Mouse (Mus musculus) gastrocnemius, postnatal 36 days (tissue): ENCODE measurements around the gene Tmem81. TPM values are rescaled to one million over a fixed set of nuclear protein-coding genes. Genes with fewer than 3 reads are reported as not detected.
"Not testable (repeated sequence)": the region's sequence is repeated elsewhere in the genome, so short reads cannot be mapped to it uniquely, and the experiment has no call there.

Experiments used
- DNase-seq, 2 experiments: peaks; one replicate each; pipeline ENCODE4 v3.0.0; 2022
- intact Hi-C: fragments of 180-260 bp; cut with DNase I; formaldehyde crosslinking; loops from one replicate; pipeline ENCODE4 v1.15.1; 2025
- long read RNA-seq, 2 experiments: library from polyadenylated mRNA; stranded (forward); transcript quantifications; one replicate each; pipeline ENCODE4 v2.0.0; 2021
- total RNA-seq, 2 experiments: library from RNA; stranded (reverse); gene quantifications; 2 replicates each; pipeline ENCODE4 v1.2.3; 2021

Gene Tmem81
- 1 to 10 TPM in 1 of 2 experiments, under 1 TPM in 1; 0.82 to 1.3 TPM for total RNA-seq
- long read RNA-seq, experiment 1 = 0 reads
- long read RNA-seq, experiment 2 = 0 reads

DNA sequence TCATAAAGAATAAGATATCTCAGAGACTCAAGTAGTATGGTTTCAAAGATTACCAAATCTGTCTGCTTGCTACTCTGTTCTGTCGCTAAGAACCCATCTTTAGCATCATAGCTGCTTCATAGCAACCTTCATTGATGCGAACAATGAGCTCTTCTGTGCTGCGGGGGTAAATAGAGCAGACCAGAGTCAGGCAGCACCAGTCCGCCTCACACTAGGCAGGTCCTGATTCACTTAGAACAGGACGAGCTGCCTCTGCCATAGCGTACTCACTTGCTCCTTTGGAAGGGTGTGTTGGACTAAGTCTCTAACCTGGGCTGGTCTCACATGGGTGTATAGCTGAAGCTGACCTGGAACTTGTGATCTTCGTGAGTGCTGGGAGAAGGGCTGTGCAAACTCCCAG is at the start of gene Tmem81:
TSS of gene Tmem81 (plus strand) at position 173 of the 400 bp plus-strand sequence.
- intact Hi-C loops = no loop called here

DNA sequence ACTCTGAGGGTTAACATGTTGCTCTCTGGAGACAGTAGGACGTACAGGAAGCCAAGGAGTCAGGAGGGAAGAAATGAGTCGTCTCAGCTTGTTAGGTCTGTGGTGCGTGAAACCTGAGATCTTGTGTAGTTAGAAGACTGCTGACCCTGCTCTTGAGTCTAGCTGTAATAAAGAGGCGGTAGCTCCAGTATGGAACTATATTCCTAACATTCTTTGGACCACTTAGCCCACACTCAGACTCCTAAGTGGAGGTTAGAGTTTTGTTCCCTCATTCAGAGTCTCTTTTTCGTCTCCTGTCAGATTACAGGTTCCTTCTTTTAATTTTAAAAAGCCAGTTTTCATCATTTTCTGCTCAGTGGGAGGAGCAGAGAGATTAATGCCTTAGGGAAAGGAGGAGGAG is 41.4 kb upstream of the Tmem81 start:
- intact Hi-C loops = no loop called here
- no peak for DNase-seq

More for the DNA sequence above, at the start of gene Tmem81:
- no peak for DNase-seq

DNA sequence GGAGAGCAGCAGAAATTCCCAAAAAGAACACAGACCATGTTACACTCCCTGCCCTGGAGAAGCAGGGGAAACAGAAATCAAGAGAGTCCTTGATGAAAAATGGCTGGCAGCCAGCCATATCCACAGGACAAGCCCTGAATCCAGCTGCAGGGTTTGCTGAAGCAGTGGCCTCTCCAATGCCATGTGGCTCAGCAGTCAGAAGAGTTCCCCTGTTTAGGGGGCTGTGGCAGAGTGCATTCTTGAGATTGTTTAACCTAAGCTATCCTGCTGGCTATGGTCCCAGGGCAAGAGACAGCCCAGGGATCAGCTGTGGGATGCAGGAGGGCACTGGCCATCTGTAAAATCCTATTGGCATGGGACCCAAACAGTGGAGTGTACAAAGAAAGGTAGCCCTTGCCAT is 37.1 kb upstream of the Tmem81 start:
- intact Hi-C loops = no loop called here

DNA sequence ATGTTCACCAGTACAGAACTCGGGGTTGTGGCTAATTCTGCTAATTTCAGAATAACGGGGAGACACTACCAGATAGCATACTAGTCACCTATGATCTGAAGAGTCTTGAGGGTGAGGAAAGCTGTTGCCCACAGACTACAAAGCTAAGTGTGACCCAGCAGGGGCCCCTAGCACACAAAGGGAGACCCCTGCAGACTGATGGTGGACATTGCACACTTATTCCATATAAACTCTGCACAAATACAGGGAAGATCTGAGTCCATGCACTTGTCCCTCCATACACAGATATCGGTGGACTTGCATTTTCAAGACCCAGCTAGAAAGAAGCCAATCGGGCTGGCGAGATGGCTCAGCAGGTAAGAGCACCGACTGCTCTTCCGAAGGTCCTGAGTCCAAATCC is 36.5 kb upstream of the Tmem81 start:
- no peak for DNase-seq
- intact Hi-C loops = no loop called here

More for the DNA sequence above, 37.1 kb upstream of the Tmem81 start:
- no peak for DNase-seq

DNA sequence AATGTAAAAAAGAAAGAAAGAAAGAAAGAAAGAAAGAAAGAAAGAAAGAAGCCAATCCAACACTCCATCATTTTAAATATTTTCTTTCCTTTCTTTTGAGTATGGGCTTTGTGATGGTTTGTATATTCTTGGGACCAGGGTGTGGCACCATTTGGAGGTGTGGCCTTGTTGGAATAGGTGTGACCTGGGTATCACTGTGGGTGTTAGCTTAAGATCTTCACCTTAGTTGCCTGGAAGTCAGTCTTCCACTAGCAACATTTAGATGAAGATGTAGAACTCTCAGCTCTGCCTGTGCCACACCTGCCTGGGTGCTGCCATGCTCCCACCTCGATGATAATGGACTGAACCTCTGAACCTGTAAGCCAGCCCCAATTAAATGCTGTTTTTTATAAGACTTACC is 36.0 kb upstream of the Tmem81 start:
- not testable (repeated sequence) for DNase-seq
- intact Hi-C loops = loop anchor here (5.0 kb wide), 1 partner anchor 103 kb away; no protein-coding TSS in a partner anchor

DNA sequence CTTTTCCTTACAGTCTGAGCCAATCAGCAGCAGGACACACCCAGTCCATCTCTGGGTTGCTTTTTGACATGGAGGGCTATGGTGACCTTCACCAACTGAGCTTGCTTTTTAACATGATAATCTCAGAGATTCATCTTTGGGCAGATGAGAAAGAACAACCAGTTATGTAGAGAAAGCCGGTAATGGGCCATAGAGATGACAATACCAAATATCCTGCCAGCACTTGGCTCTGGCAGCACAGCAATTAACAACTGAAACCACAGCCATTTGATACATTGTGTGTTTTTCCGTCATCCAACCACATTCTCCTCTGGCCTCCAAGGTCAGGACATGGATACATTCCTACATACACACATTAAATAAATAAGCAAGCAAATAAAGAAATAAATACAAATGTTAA is 35.0 kb upstream of the Tmem81 start:
- intact Hi-C loops = loop anchor here (5.0 kb wide), 1 partner anchor 104 kb away; no protein-coding TSS in a partner anchor
- DNase-seq = no peak

DNA sequence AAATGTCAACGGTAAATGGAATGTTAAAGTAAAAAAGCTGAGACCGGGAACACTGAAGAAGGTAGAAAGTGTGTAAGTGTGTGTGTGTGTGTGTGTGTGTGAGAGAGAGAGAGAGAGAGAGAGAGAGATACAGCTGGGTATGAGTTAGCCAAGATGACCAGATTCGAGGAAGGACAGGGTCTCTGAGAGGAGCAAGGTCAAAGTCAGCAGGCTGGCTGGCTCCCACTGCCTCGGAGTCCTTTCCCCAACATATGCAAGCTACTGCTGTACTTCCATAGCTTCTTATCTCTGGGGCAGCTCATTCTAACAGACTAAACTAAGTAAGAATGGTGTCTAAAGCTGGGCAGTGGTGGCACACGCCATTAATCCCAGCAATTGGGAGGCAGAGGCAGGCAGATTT is 34.5 kb upstream of the Tmem81 start:
- DNase-seq = no peak
- intact Hi-C loops = loop anchor here (5.0 kb wide), 1 partner anchor 104 kb away; no protein-coding TSS in a partner anchor

DNA sequence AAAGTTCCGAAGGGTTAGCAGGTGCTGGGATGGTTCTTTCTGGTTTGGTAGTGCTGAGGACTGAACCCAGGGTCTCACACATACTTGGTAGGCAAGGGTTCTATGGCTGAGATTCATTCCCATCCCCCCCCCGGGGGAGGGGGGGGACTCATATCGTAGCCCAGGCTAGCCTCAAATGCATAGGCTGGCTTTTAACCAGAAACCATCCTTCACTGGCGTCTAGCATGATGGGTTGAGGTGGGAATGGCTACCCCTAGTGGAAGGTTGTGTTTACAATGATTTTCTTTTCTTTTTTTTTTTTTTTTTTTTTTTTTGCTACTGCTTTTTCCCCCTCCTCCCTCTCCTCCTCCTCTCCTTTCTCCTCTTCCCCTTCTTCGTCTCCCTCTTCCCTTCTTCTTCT is 33.5 kb upstream of the Tmem81 start:
- intact Hi-C loops = loop anchor here (5.0 kb wide), 1 partner anchor 105 kb away; no protein-coding TSS in a partner anchor
- no peak for DNase-seq

DNA sequence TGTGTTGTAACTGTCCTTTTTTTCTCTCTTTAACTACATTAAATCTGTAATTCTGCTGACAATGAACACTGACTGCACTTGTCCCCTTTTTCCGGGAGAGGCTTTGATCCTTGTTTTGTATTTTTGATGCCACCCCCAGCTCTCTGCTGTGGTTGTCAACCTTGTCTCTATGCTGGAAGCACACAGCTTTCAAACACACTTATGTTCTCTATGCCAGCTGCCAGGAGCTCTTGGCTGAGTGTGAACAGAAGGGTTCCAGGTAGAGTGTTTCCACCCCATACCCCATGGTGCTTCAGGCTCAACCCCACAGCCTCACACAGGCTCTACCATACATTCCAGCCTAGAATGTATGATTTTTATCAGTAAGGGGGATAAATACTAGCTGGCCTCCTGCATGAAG is 31.5 kb upstream of the Tmem81 start:
- no peak for DNase-seq
- intact Hi-C loops = loop anchor here (5.0 kb wide), 1 partner anchor 107 kb away; no protein-coding TSS in a partner anchor

DNA sequence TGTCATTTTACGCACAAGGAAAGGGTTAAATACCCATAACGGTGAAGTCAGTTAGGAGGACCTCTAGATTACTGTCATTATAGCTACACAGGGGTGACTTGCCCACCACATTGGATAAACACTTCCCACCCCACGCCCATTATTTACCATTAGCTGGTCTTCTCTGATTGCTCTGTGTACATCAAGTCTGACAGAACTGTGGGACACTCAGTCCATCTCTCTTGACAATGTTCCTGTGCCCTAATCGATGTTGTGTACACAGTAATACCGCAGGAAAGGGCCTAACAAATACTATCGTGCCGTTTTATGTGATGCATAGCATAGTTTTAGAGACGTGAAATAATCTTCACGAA is 29.5 kb upstream of the Tmem81 start:
- DNase-seq = no peak
- intact Hi-C loops = loop anchor here (2.0 kb wide), 1 partner anchor 60 kb away; the partner anchor contains the start of gene Dstyk

DNA sequence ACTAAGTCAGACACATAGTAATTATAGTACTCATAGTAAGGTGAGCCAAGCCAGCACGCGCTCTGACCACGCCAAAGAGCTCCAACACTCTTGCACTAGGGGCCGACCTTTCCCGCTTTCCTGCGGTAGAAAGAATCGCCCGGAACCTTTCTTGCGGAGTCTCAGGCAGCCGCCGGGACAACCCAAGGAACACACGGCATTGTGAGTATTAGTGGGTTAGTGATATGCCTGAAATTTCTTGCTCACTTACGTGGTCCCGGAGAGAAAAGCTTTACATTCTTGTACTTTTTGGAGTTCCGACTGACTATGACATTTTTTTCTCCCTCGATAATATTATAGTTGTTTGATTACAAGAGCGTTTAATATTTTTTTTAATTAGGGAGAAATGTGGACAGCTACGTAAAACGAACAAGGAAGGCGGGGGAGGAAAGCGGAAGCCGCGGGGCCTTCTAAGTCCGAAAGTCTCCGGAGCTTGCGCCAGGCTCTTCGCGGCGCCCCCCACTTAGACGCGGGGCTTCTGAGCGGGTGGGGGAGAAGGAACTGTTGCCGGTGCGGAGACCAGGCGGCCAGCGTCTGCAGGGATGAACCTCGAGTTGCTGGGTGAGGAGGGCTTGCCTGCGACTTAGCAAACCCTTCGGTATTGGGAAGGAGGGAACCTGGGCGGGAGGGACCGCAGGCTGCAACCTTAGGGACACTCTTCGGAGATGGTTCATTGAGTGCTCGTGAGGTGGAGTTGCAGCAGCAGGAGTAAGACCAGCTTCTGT is 28.9 kb upstream of the Tmem81 start, which contains the start of gene Rbbp5:
TSS of gene Rbbp5 (plus strand) at position 438 of the 764 bp plus-strand sequence.
- intact Hi-C loops = loop anchor here (2.0 kb wide), 1 partner anchor 60 kb away; the partner anchor contains the start of gene Dstyk
- DNase-seq = peak; percentile 79 to 89

DNA sequence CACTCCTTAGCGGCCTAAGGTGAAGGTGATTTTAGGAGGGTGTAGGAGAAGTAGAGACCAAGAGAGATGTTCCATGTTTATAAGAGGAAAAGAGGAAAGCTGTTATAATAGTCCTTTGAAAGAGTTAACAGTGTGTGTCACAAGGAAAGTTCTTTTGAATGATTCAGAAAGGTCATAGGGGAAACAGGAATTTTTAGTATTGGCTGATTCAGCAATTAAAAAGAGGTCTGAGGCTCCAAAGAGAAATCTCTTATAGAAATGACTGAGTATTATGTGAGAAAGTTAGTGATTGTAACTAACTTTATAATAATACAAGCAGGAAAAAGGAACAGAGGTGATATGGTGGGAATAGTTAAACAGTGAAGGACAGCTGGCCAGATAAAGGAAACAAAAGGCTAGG is 26.6 kb upstream of the Tmem81 start:
- no peak for DNase-seq
- intact Hi-C loops = no loop called here

DNA sequence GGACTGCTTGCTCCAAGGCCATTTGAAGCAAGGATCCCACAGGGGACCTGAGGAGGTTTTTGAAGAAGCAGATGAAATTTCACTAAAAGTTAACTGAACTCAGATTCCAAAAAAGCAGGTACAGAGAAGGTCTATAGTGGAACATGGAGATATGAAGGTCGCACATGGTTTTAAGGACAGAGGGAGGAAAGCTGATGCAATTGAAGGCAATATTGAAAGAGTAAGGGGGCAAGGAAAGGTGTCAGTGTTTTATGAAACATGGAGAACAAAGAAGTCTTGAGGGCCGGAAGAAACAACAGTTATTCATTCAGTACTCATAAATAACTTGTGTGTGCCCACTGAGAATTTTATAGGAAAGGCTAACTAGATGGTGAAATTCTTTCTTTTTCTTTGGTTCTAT is 24.4 kb upstream of the Tmem81 start:
- intact Hi-C loops = no loop called here
- DNase-seq = no peak

DNA sequence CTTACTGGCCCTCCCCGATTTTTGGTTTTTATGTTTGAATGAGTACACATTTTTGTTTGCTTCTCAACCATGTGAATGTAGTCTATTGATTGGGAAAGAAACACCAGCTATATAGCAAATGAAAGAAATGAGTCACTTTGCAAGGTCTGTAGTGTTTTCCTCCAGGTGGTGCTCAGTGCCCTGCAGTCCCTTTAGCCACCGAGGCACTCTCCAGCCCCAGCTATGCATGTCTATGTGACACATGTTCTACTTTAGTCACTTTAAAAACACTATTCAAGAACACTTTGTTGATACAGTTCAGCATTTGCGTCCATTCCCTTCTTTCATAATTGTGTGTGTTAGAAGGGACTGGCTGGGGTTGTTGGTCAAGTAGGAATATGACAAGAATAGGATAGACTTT is 22.8 kb upstream of the Tmem81 start:
- DNase-seq = no peak
- intact Hi-C loops = no loop called here

DNA sequence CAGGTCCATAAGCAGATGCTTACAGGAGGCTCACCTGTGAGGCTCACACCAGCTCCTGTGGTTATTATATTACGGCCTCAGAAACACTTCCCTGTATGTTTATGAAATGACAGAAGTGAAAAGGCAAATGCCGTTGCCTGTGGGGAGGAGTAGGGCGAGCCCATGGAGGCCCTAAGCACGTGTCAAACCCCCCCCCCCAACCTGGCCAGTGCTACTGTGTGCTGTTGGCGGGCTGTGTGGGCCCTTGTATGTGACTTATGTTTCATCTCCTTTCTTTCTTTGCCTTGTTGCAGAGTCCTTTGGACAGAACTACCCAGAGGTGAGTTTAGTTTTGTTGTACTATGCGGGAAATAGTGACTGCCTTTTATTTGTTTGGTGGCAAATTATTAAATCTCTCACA is 22.3 kb upstream of the Tmem81 start:
- DNase-seq = no peak
- intact Hi-C loops = no loop called here

DNA sequence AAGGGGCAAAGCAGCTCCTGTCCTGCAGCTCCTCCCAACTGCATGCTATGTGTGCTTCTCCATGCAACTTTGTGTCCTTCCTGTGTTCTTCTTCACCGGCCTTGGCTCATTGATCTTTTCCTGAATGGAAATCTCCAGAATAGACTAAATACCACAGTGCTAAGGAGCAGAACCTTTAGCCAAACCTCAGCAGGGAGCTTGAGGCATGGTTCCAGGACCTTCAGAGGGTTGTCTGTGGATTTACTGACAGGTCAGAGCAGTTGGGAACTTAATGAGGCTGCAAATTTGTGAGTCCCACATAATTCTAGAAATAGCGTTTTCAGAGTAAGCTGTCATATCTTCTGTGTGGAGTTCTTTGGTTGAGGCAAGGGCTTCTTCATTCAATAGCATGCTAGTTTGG is 5.5 kb upstream of the Tmem81 start:
- intact Hi-C loops = no loop called here
- no peak for DNase-seq

DNA sequence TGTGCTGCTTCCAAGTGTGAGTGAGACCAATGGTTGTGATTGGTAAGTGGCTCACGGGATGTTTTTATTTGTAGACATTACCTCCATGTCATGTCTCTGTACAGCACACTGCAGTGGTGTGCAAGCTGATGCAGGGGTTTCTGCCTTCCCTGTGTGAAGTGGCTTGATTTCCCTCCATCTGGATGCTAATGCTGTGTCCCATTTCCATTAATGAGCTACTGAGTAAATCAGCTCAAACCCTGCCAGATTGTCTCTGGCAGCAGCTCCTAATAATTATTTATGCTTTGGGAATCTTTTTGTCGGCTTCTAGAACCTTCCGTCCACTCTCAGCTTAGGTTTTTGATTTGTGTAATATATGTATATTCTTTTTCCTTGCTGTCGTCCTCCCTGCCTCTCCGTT is 875 bp upstream of the Tmem81 start:
- intact Hi-C loops = no loop called here

DNA sequence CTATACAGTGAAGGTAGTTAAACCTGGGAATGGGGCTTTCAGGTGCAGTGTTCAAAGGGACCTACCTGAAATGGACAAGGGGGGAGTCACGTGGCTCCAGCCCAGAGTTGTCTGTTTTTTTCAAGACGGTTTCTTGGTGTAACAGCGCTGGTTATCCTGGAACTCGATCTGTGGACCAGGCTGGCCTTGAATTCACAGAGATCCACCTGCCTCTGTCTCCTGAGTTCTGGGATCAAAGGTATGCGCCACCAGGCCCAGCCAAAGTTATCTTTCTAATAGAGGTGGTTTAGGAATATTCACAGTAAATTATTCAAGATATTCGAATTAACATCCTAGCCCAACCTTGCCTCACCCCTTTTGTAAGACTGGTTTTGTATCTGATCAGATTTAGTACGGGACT is 626 bp downstream of the Tmem81 start:
- no peak for DNase-seq
- intact Hi-C loops = no loop called here

More for the DNA sequence above, 875 bp upstream of the Tmem81 start:
- no peak for DNase-seq

DNA sequence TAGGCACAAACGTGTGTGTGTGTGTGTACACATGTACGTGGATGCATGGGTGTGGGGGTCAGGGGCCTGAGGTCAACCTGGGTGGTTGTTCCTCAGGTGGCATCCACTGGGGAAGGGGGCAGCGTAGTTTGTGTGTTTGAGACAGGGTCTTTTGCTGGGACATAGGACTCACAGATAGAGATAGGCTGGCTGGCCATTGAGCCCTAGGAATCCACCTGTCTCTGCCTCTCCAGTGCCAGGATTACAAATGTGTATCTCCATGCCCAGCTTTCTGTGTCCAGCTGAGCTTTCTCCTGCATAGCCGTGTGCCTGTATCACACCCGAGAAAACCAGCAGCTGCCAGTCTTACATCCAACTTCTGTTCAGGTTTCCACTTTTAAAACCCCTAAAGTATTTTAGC is 3.7 kb downstream of the Tmem81 start:
- intact Hi-C loops = no loop called here

DNA sequence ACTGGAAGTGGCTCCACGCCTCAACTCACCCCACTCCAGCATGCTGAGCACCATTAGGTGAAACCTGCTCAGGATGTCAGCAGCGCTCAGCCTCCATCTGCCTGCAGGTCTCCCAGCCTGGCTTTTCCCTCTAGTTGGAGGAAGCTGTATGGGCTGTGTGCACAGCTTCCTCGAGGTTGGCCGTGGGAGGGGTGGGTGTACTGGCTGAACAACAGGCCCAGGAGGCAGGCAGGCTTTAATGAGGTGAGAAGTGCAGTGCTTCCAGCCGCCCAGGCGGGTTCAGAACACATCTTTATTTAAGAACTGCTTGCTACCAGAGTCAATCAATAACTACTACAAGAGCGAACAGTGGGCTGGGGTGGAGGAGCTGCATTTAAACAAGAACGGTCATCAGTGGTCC is 5.5 kb downstream of the Tmem81 start:
- intact Hi-C loops = no loop called here
- DNase-seq = no peak

More for the DNA sequence above, 3.7 kb downstream of the Tmem81 start:
- no peak for DNase-seq

DNA sequence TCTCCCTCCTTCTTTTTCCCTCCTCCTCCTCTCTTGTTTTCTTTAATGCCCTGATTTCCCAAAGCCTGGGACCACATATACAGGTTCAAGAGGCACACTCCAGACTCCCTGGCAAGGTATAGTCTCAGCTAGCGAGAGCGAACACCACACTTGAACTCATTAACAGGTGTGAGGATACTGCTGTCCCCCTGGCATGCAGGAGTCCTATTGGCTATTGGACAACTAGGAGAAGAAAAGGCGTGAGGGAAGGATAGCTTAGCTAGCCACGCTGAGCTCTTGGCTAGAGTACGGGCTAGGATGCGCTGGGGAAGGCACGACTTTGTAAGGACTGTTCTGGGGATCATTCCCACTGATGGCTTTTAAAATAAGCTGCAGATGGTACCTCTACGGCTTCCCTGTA is 6.1 kb downstream of the Tmem81 start:
- DNase-seq = no peak
- intact Hi-C loops = no loop called here

DNA sequence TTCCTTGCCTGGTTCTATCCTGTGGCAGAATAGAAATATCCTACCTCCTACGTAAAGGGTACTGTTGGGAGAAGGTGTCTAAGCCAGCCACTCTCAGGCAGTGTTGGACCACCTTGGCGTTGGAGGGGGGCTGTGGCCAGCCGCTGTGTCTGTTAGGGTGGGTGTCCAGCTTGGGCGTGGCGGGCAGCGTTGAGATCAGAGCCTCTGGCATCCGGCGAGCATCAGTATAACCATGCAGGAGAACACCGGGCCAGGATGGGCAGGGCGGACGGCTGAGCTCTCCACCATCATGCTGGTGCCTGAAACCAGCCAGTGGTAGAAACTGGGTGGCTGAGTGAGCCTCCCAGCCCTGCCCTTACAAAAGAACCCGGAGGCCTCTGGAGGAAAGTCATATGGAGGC is 9.3 kb downstream of the Tmem81 start:
- DNase-seq = no peak
- intact Hi-C loops = no loop called here
